Mouse (Mus musculus): ENCODE results near the gene Ankrd54. TPM values are rescaled to one million over a fixed set of nuclear protein-coding genes. Genes with fewer than 3 reads are reported as not detected.

Gene Ankrd54
- total and polyA plus RNA-seq, 3 experiments: 21.8 to 38.6 (median 26.4) TPM

GRCm38 (mm10) chr15:79074446-79074845 is 11.8 kb upstream of the Ankrd54 start:
- H3K27me3 ChIP-seq (replicated peaks): no peaks in the 10 kb centered on the region
- H3K4me3 ChIP-seq (replicated peaks in 1 of 3; ENCODE audit: low read depth in 2 of 3, low read length in 2 of 3, poor library complexity in 1 of 3): peak overlapping the region; percentile 72 to 97 (median 82)
- dilution Hi-C loops (cut with MboI; ENCODE audit: extremely low pct_ligation_motif_present, extremely low pct_unique_long_range_greater_than_20kb, low sequenced_read_pairs): no loop called here
- H3K27ac ChIP-seq (ENCODE audit: insufficient read depth, low read depth): peak overlapping the region; percentile 61; the same call in 1 of the 2 replicates
- peaks cover 35% of the 10 kb centered on the region for H3K79me2 ChIP-seq (replicated peaks; ENCODE audit: control insufficient read depth, extremely low read depth, insufficient read depth, poor library complexity, severe bottlenecking)
- peaks cover 26 to 34% of the 10 kb centered on the region in 2 experiments for H3K36me3 ChIP-seq (replicated peaks in 1 of 2; ENCODE audit: control insufficient read depth in 1 of 2, insufficient read depth in 1 of 2, low read length in 1 of 2)
- TF ChIP-seq HCFC1 (IDR thresholded peaks at IDR 0.05; ENCODE audit: low read depth, low read length) (no peak), ZNF384 (IDR thresholded peaks at IDR 0.05; ENCODE audit: low read depth, low read length) (peak; percentile 88)
- H3K4me2 ChIP-seq (ENCODE audit: insufficient read depth, low read depth, poor library complexity, severe bottlenecking): peak overlapping the region; percentile 98
- H3K9me3 ChIP-seq (replicated peaks; ENCODE audit: low read length): no peaks in the 10 kb centered on the region
- H3K4me1 ChIP-seq (ENCODE audit: control insufficient read depth in 1 of 2, insufficient read depth in 2 of 2): peaks cover 3 to 57% of the 10 kb centered on the region in 2 experiments
- in situ Hi-C loops (cut with MboI; ENCODE audit: low pct_ligation_motif_present, low pct_unique_long_range_greater_than_20kb, low sequenced_read_pairs): loop anchor here (5.0 kb wide), 1 partner anchor 37 kb away; no protein-coding TSS in a partner anchor
- no peak for DNase-seq (ENCODE audit: extremely low read depth)
- peak overlapping the region; percentile 73 for H3K9ac ChIP-seq (ENCODE audit: insufficient read depth, low read depth)

- no peak overlapping the region for H3K4me3 ChIP-seq (replicated peaks in 1 of 3; ENCODE audit: low read depth in 2 of 3, low read length in 2 of 3, poor library complexity in 1 of 3)
- no peak for DNase-seq (ENCODE audit: extremely low read depth)
- peaks cover 31% of the 10 kb centered on the region for H3K79me2 ChIP-seq (replicated peaks; ENCODE audit: control insufficient read depth, extremely low read depth, insufficient read depth, poor library complexity, severe bottlenecking)
- H3K4me2 ChIP-seq (ENCODE audit: insufficient read depth, low read depth, poor library complexity, severe bottlenecking): peak overlapping the region; percentile 98; the same call in 1 of the 2 replicates
- H3K36me3 ChIP-seq (replicated peaks in 1 of 2; ENCODE audit: control insufficient read depth in 1 of 2, insufficient read depth in 1 of 2, low read length in 1 of 2): peaks cover 19 to 27% of the 10 kb centered on the region in 2 experiments
- peak overlapping the region; percentile 73; the same call in 1 of the 2 replicates for H3K9ac ChIP-seq (ENCODE audit: insufficient read depth, low read depth)
- no peak overlapping the region for H3K27ac ChIP-seq (ENCODE audit: insufficient read depth, low read depth)
- H3K9me3 ChIP-seq (replicated peaks; ENCODE audit: low read length): no peaks in the 10 kb centered on the region
- in situ Hi-C loops (cut with MboI; ENCODE audit: low pct_ligation_motif_present, low pct_unique_long_range_greater_than_20kb, low sequenced_read_pairs) (loop anchor here (5.0 kb wide), 1 partner anchor 36 kb away; no protein-coding TSS in a partner anchor), dilution Hi-C loops (cut with MboI; ENCODE audit: extremely low pct_ligation_motif_present, extremely low pct_unique_long_range_greater_than_20kb, low sequenced_read_pairs) (no loop called here)
- TF ChIP-seq USF2 (conservative IDR thresholded peaks at IDR 0.05; ENCODE audit: low read depth, low read length) (no peak), TCF12 (IDR thresholded peaks at IDR 0.05; ENCODE audit: low read depth, low read length) (no peak), MEF2A (IDR thresholded peaks at IDR 0.05; ENCODE audit: borderline replicate concordance, low read depth, low read length) (no peak), RCOR1 (conservative IDR thresholded peaks at IDR 0.05; ENCODE audit: low read depth, low read length) (no peak), HCFC1 (IDR thresholded peaks at IDR 0.05; ENCODE audit: low read depth, low read length) (no peak), ZNF384 (IDR thresholded peaks at IDR 0.05; ENCODE audit: low read depth, low read length) (no peak), SIN3A (IDR thresholded peaks at IDR 0.05; ENCODE audit: low read length) (no peak), MAZ (IDR thresholded peaks at IDR 0.05; ENCODE audit: low read depth, low read length) (no peak), BHLHE40 (IDR thresholded peaks at IDR 0.05; ENCODE audit: low read depth, low read length) (no peak), ZC3H11A (IDR thresholded peaks at IDR 0.05; ENCODE audit: low read depth, low read length) (no peak)
- H3K27me3 ChIP-seq (replicated peaks): no peaks in the 10 kb centered on the region
- peaks cover 3 to 57% of the 10 kb centered on the region in 2 experiments for H3K4me1 ChIP-seq (ENCODE audit: control insufficient read depth in 1 of 2, insufficient read depth in 2 of 2)
Measured at GRCm38 (mm10) chr15:79073752-79074151, 11.1 kb upstream of the Ankrd54 start.
